21 mouse cellular contexts compared by ENCODE assay signal in the genomic region with DNA sequence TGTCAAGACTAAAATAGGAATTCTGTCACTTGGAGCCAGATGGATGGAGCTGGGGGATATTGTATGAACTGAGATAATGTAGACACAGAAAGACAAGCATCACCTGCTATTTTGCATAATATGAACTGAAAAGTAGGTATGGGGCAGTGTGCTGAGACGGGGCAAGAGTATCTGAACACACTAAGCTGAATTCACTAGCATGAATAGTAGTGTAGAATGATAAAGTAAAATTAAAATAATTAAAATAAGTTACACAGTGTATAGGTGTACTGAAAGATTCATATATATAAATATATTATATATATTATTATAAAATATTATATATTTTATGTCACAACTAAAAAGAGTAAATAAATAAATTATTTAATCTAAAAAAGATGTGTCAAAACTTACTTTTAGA.
DNase-seq lines count a peak whose midpoint lies in the region; ATAC-seq and TF ChIP-seq lines count a peak whose summit lies in the region.
"Had no signal": no experiment of that assay in that cellular context is flagged by ENCODE, and none has a peak within 500 bp of the region (broad histone marks: within the 10 kb centered on the region; RNA-seq: fewer than 3 reads in every experiment).

No protein-coding gene starts in this region.

- no peak overlapping the region for H3K9ac ChIP-seq in forebrain, embryonic 13.5 days
- H3K9ac ChIP-seq in forebrain, embryonic 15.5 days (replicated peaks): no peak overlapping the region
- no peak overlapping the region for H3K9ac ChIP-seq in forebrain, embryonic 12.5 days
- H3K9ac ChIP-seq in midbrain, embryonic 11.5 days (ENCODE audit: low read length): no peak overlapping the region
- no peak overlapping the region for H3K9ac ChIP-seq in midbrain, embryonic 13.5 days (replicated peaks)
- H3K9ac ChIP-seq in midbrain, postnatal 0 days (replicated peaks; ENCODE audit: low read length, poor library complexity, severe bottlenecking): no peak overlapping the region
- H3K9ac ChIP-seq: embryonic facial prominence, embryonic 12.5 days; forebrain, postnatal 0 days had no signal

- peaks cover 9% of the 10 kb centered on the region for H3K4me1 ChIP-seq in forebrain, embryonic 13.5 days
- H3K4me1 ChIP-seq in forebrain, embryonic 10.5 days: peaks cover 13% of the 10 kb centered on the region
- H3K4me1 ChIP-seq in forebrain, embryonic 15.5 days: peaks cover 17% of the 10 kb centered on the region
- H3K4me1 ChIP-seq in forebrain, embryonic 12.5 days: peaks cover 15% of the 10 kb centered on the region
- peaks cover 8% of the 10 kb centered on the region; the same call in 1 of the 2 replicates for H3K4me1 ChIP-seq in midbrain, embryonic 11.5 days (ENCODE audit: control insufficient read depth, insufficient read depth, low read length)
- peaks cover 24% of the 10 kb centered on the region for H3K4me1 ChIP-seq in midbrain, embryonic 10.5 days
- H3K4me1 ChIP-seq in midbrain, embryonic 13.5 days (replicated peaks): peaks cover 18% of the 10 kb centered on the region
- H3K4me1 ChIP-seq in midbrain, postnatal 0 days (ENCODE audit: insufficient read depth, low read length): no peaks in the 10 kb centered on the region
- H3K4me1 ChIP-seq: embryonic facial prominence, embryonic 12.5 days had no signal

- ATAC-seq in forebrain, embryonic 13.5 days: peak; percentile 51; the same call in 1 of the 2 replicates
- ATAC-seq in forebrain, embryonic 15.5 days (replicated peaks): peak; percentile 32; the same call in 1 of the 2 replicates
- ATAC-seq in forebrain, embryonic 12.5 days (ENCODE audit: low FRiP score): no peak
- ATAC-seq in midbrain, embryonic 11.5 days (ENCODE audit: low FRiP score): peak; percentile 30; the same call in 1 of the 2 replicates
- ATAC-seq in midbrain, embryonic 13.5 days: peak; percentile 55; the same call in 1 of the 2 replicates
- no peak for ATAC-seq in midbrain, postnatal 0 days (ENCODE audit: low FRiP score)
- ATAC-seq: activated CD4-positive, CD25-positive, alpha-beta regulatory T cell, adult 4 months; CD4-positive, CD25-positive, alpha-beta regulatory T cell, adult 4 months; forebrain, postnatal 0 days; Patski had no signal

- 44% methylated on average over 1 of the region's 1 CpGs for WGBS in forebrain, embryonic 13.5 days
- WGBS in forebrain, embryonic 10.5 days: 90% methylated on average over 1 of the region's 1 CpGs
- WGBS in forebrain, embryonic 15.5 days: 39% methylated on average over 1 of the region's 1 CpGs
- 74% methylated on average over 1 of the region's 1 CpGs for WGBS in forebrain, embryonic 12.5 days
- 69% methylated on average over 1 of the region's 1 CpGs for whole genome bisulfite sequencing in midbrain, embryonic 11.5 days
- 82% methylated on average over 1 of the region's 1 CpGs for WGBS in midbrain, embryonic 10.5 days
- WGBS in midbrain, embryonic 13.5 days: 48% methylated on average over 1 of the region's 1 CpGs
- WGBS in midbrain, postnatal 0 days: 22% methylated on average over 1 of the region's 1 CpGs

- no peak overlapping the region for H3K27ac ChIP-seq in forebrain, embryonic 13.5 days
- no peak overlapping the region for H3K27ac ChIP-seq in forebrain, embryonic 10.5 days
- H3K27ac ChIP-seq in forebrain, embryonic 15.5 days (replicated peaks): 0 out of 2 replicates have a peak overlapping the region, but pooled peaks have one; percentile 19
- no peak overlapping the region for H3K27ac ChIP-seq in forebrain, embryonic 12.5 days
- no peak overlapping the region for H3K27ac ChIP-seq in midbrain, embryonic 11.5 days (ENCODE audit: low read depth, low read length)
- H3K27ac ChIP-seq in midbrain, embryonic 10.5 days (replicated peaks): no peak overlapping the region
- H3K27ac ChIP-seq in midbrain, embryonic 13.5 days: no peak overlapping the region
- H3K27ac ChIP-seq in midbrain, postnatal 0 days (ENCODE audit: low read depth, low read length): no peak overlapping the region
- H3K27ac ChIP-seq: embryonic facial prominence, embryonic 10.5 days; embryonic facial prominence, embryonic 12.5 days had no signal

- H3K27me3 ChIP-seq in forebrain, embryonic 13.5 days: no peaks in the 10 kb centered on the region
- no peaks in the 10 kb centered on the region for H3K27me3 ChIP-seq in forebrain, embryonic 10.5 days (ENCODE audit: poor library complexity, severe bottlenecking)
- H3K27me3 ChIP-seq in forebrain, embryonic 15.5 days: no peaks in the 10 kb centered on the region
- no peaks in the 10 kb centered on the region for H3K27me3 ChIP-seq in forebrain, embryonic 12.5 days
- H3K27me3 ChIP-seq in midbrain, embryonic 11.5 days (ENCODE audit: control insufficient read depth, insufficient read depth, low read length): no peaks in the 10 kb centered on the region
- no peaks in the 10 kb centered on the region for H3K27me3 ChIP-seq in midbrain, embryonic 10.5 days (ENCODE audit: low read depth, poor library complexity, severe bottlenecking)
- no peaks in the 10 kb centered on the region for H3K27me3 ChIP-seq in midbrain, embryonic 13.5 days
- no peaks in the 10 kb centered on the region for H3K27me3 ChIP-seq in midbrain, postnatal 0 days (ENCODE audit: insufficient read depth, low read length)
- H3K27me3 ChIP-seq: CH12.LX; embryonic facial prominence, embryonic 12.5 days; Patski had no signal

- H3K4me3 ChIP-seq in forebrain, embryonic 13.5 days: no peak overlapping the region
- no peak overlapping the region for H3K4me3 ChIP-seq in forebrain, embryonic 10.5 days
- no peak overlapping the region for H3K4me3 ChIP-seq in forebrain, embryonic 15.5 days
- no peak overlapping the region for H3K4me3 ChIP-seq in forebrain, embryonic 12.5 days (replicated peaks)
- H3K4me3 ChIP-seq in midbrain, embryonic 11.5 days (ENCODE audit: low read depth, low read length): no peak overlapping the region
- no peak overlapping the region for H3K4me3 ChIP-seq in midbrain, embryonic 10.5 days
- no peak overlapping the region for H3K4me3 ChIP-seq in midbrain, embryonic 13.5 days (replicated peaks)
- H3K4me3 ChIP-seq in midbrain, postnatal 0 days (ENCODE audit: low read depth, low read length): no peak overlapping the region
- H3K4me3 ChIP-seq: embryonic facial prominence, embryonic 10.5 days; embryonic facial prominence, embryonic 12.5 days had no signal

- no peaks in the 10 kb centered on the region for H3K9me3 ChIP-seq in forebrain, embryonic 13.5 days (replicated peaks)
- H3K9me3 ChIP-seq in forebrain, embryonic 10.5 days: no peaks in the 10 kb centered on the region
- H3K9me3 ChIP-seq in forebrain, embryonic 15.5 days: no peaks in the 10 kb centered on the region
- no peaks in the 10 kb centered on the region for H3K9me3 ChIP-seq in forebrain, embryonic 12.5 days
- no peaks in the 10 kb centered on the region for H3K9me3 ChIP-seq in midbrain, embryonic 11.5 days (ENCODE audit: control insufficient read depth, low read length)
- H3K9me3 ChIP-seq in midbrain, embryonic 10.5 days (replicated peaks): no peaks in the 10 kb centered on the region
- no peaks in the 10 kb centered on the region for H3K9me3 ChIP-seq in midbrain, embryonic 13.5 days
- no peaks in the 10 kb centered on the region for H3K9me3 ChIP-seq in midbrain, postnatal 0 days (ENCODE audit: low read length)
- H3K9me3 ChIP-seq: embryonic facial prominence, embryonic 10.5 days; embryonic facial prominence, embryonic 12.5 days had no signal

- TF ChIP-seq CTCF in midbrain, postnatal 0 days (IDR thresholded peaks at IDR 0.05): no peak

- no peak for DNase-seq in forebrain, embryonic 10.5 days (ENCODE audit: extremely low spot score, low spot score)
- DNase-seq in midbrain, embryonic 11.5 days (ENCODE audit: low spot score, missing footprints): no peak
- DNase-seq in midbrain, embryonic 10.5 days (ENCODE audit: low spot score): no peak
- DNase-seq in midbrain, postnatal 0 days (ENCODE audit: low spot score): no peak
- DNase-seq: adrenal gland, adult 8-10 months; adrenal gland, postnatal 14 days; adrenal gland, postnatal 36 days; B cell, adult 2 months; cerebellum, adult 11-12 months had no signal

- no peak overlapping the region for H3K4me2 ChIP-seq in forebrain, embryonic 13.5 days
- no peak overlapping the region for H3K4me2 ChIP-seq in forebrain, embryonic 15.5 days (replicated peaks)
- no peak overlapping the region for H3K4me2 ChIP-seq in forebrain, embryonic 12.5 days
- H3K4me2 ChIP-seq in midbrain, embryonic 11.5 days: no peak overlapping the region
- no peak overlapping the region for H3K4me2 ChIP-seq in midbrain, embryonic 13.5 days (replicated peaks)
- no peak overlapping the region for H3K4me2 ChIP-seq in midbrain, postnatal 0 days (ENCODE audit: low read depth, low read length, poor library complexity, severe bottlenecking)
- H3K4me2 ChIP-seq: embryonic facial prominence, embryonic 12.5 days had no signal

- H3K36me3 ChIP-seq in forebrain, embryonic 13.5 days (ENCODE audit: poor library complexity, severe bottlenecking): no peaks in the 10 kb centered on the region
- H3K36me3 ChIP-seq in forebrain, embryonic 10.5 days (replicated peaks): no peaks in the 10 kb centered on the region
- H3K36me3 ChIP-seq in forebrain, embryonic 15.5 days: no peaks in the 10 kb centered on the region
- H3K36me3 ChIP-seq in forebrain, embryonic 12.5 days (replicated peaks): no peaks in the 10 kb centered on the region
- H3K36me3 ChIP-seq in midbrain, embryonic 11.5 days (ENCODE audit: control insufficient read depth, insufficient read depth, low read length): no peaks in the 10 kb centered on the region
- no peaks in the 10 kb centered on the region for H3K36me3 ChIP-seq in midbrain, embryonic 10.5 days
- no peaks in the 10 kb centered on the region for H3K36me3 ChIP-seq in midbrain, embryonic 13.5 days
- no peaks in the 10 kb centered on the region for H3K36me3 ChIP-seq in midbrain, postnatal 0 days (ENCODE audit: insufficient read depth, low read length)
- H3K36me3 ChIP-seq: embryonic facial prominence, embryonic 10.5 days; embryonic facial prominence, embryonic 12.5 days; G1E had no signal

Comparison
In these comparisons a context has a peak if more than half of its experiments do, and no peak if none do; other contexts are left out.
1. ATAC-seq: peak in forebrain, embryonic 13.5 days (single experiment), forebrain, embryonic 15.5 days (single experiment), midbrain, embryonic 11.5 days (single experiment) and midbrain, embryonic 13.5 days (single experiment); none in forebrain, embryonic 12.5 days (single experiment) and midbrain, postnatal 0 days (single experiment).